Mouse (Mus musculus): Measurements from ENCODE around the gene Tgfb3. TPM values are rescaled to one million over a fixed set of nuclear protein-coding genes. Genes with fewer than 3 reads are reported as not detected.

Tgfb3 gene
- total and polyA plus RNA-seq, 3 experiments: 0.15 to 0.75 (median 0.44) TPM

DNA sequence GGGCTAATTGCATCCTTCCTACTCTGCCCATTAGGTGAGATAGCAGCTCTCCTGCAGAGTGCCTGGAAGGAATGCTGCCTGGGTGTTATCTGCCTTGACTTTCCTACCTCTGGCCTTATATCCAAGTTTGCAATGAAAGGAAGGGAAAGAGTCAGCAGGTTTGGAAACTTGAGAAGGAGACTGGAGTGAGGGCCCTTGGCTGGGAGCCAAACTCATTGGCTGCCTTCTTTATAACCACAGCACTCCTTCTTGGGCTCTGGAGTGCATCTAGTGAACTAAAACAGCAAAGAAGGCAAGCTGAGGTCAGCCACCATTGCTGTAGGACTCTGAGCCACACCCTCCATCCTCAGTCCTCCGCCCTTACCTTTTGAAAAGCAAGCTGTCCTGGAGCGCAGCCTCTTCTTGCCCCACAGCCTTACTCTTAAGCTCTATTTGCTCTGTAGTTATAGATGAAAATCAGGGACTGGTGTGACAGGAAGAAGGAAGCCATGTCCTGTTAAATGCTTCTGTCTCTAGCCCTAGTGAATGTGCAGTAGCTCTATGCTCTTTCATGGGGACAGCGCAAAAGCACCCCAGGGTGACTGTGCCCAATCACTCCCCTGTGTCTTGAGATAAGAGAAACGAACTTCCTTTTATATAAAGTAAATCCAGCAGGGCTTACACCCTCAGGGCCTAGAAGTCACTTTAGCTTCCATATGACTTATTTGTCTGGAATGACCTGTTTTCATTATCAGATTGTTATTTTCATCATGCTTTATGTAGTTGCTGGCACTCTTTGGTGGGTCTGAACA lies 55.6 kb downstream of the Tgfb3 start:
- peak; percentile 52 for ATAC-seq (ENCODE audit: extremely low read depth, insufficient number of reproducible peaks, low FRiP score, poor library complexity, severe bottlenecking)
- peaks cover 29% of the 10 kb centered on the region for H3K4me1 ChIP-seq (ENCODE audit: insufficient read depth, low read depth, low read length)
- no peaks in the 10 kb centered on the region for H3K27me3 ChIP-seq (ENCODE audit: insufficient read depth, low read length)
- H3K9me3 ChIP-seq (replicated peaks): no peaks in the 10 kb centered on the region
- TF ChIP-seq TAL1 (conservative IDR thresholded peaks at IDR 0.05; ENCODE audit: low read depth, low read length) (no peak), CTCF (IDR thresholded peaks at IDR 0.05; ENCODE audit: low read depth, low read length) (no peak), GATA1 (IDR thresholded peaks at IDR 0.05; ENCODE audit: borderline replicate concordance, low read length) (no peak), GATA2 (IDR thresholded peaks at IDR 0.05; ENCODE audit: borderline replicate concordance, low read depth, low read length) (no peak), POLR2AphosphoS5 (IDR thresholded peaks at IDR 0.05; ENCODE audit: insufficient replicate concordance, low read depth, low read length) (no peak)
- DNase-seq (ENCODE audit: low spot score): peak; percentile 30
- peaks cover 75% of the 10 kb centered on the region for H3K36me3 ChIP-seq (replicated peaks)
- no peak overlapping the region for H3K4me3 ChIP-seq (ENCODE audit: low read depth, low read length)

DNA sequence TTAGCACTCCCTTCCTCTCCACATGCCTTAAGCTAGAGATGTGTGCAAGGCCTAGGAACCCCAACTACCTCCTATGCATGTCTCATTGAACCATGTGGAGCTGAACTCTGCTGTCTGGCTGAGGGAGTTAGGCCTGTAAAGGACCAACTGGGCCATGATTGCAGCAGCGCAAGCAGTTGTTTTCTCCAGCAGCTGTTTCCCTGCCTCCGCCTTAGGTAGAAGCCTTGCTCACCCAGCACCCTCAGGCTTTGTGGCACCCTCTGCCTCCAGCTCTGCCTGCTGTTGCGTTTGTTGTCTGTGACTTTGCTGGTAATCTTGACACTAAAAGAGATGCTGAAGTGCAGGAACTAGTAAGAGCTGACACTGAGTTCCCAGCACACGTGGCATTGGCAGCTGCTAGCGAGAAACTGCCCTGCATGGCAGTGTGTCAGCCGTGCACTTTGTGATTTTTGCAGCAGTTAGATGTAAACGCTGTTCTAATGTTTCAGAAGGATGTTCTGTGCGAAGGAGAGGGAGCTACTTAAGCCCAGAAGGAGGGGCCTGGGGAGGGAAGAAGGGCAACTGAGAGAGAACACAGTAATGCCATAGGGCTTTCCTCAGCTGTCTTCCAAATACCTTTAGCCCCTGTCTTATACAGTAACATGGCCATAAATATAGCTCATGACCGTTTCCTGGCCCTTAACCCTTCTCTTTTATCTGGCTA lies 56.4 kb downstream of the Tgfb3 start:
- ATAC-seq (ENCODE audit: extremely low read depth, insufficient number of reproducible peaks, low FRiP score, poor library complexity, severe bottlenecking): no peak
- no peaks in the 10 kb centered on the region for H3K27me3 ChIP-seq (ENCODE audit: insufficient read depth, low read length)

GRCm38 (mm10) chr12:86021583-86021982 lies 57.3 kb downstream of the Tgfb3 start:
- ATAC-seq (ENCODE audit: extremely low read depth, insufficient number of reproducible peaks, low FRiP score, poor library complexity, severe bottlenecking) (no peak), DNase-seq (ENCODE audit: low spot score) (no peak)
- no peaks in the 10 kb centered on the region for H3K27me3 ChIP-seq (ENCODE audit: insufficient read depth, low read length)
- no peaks in the 10 kb centered on the region for H3K9me3 ChIP-seq (replicated peaks)
- no peak overlapping the region for H3K4me3 ChIP-seq (ENCODE audit: low read depth, low read length)
- H3K4me1 ChIP-seq (ENCODE audit: insufficient read depth, low read depth, low read length): peaks cover 22% of the 10 kb centered on the region
- TF ChIP-seq POLR2AphosphoS5 (IDR thresholded peaks at IDR 0.05; ENCODE audit: insufficient replicate concordance, low read depth, low read length): no peak
- TF ChIP-seq GATA1 (IDR thresholded peaks at IDR 0.05; ENCODE audit: borderline replicate concordance, low read length): no peak
- TF ChIP-seq TAL1 (conservative IDR thresholded peaks at IDR 0.05; ENCODE audit: low read depth, low read length): no peak
- TF ChIP-seq CTCF (IDR thresholded peaks at IDR 0.05; ENCODE audit: low read depth, low read length): no peak
- TF ChIP-seq GATA2 (IDR thresholded peaks at IDR 0.05; ENCODE audit: borderline replicate concordance, low read depth, low read length): no peak
- H3K36me3 ChIP-seq (replicated peaks): peaks cover 68% of the 10 kb centered on the region

More for the DNA sequence above, 56.4 kb downstream of the Tgfb3 start:
- Histone ChIP-seq H3K4me1 (ENCODE audit: insufficient read depth, low read depth, low read length) (peaks cover 26% of the 10 kb centered on the region), H3K9me3 (replicated peaks) (no peaks in the 10 kb centered on the region), H3K4me3 (ENCODE audit: low read depth, low read length) (no peak overlapping the region), H3K36me3 (replicated peaks) (peaks cover 70% of the 10 kb centered on the region)
- TF ChIP-seq GATA1 (IDR thresholded peaks at IDR 0.05; ENCODE audit: borderline replicate concordance, low read length) (no peak), CTCF (IDR thresholded peaks at IDR 0.05; ENCODE audit: low read depth, low read length) (no peak), TAL1 (conservative IDR thresholded peaks at IDR 0.05; ENCODE audit: low read depth, low read length) (no peak), GATA2 (IDR thresholded peaks at IDR 0.05; ENCODE audit: borderline replicate concordance, low read depth, low read length) (no peak), POLR2AphosphoS5 (IDR thresholded peaks at IDR 0.05; ENCODE audit: insufficient replicate concordance, low read depth, low read length) (no peak)
- no peak for DNase-seq (ENCODE audit: low spot score)

GRCm38 (mm10) chr12:86017360-86017759 lies 61.5 kb downstream of the Tgfb3 start:
- DNase-seq (ENCODE audit: low spot score) (no peak), ATAC-seq (ENCODE audit: extremely low read depth, insufficient number of reproducible peaks, low FRiP score, poor library complexity, severe bottlenecking) (no peak)
- H3K4me1 ChIP-seq (ENCODE audit: insufficient read depth, low read depth, low read length): peaks cover 3% of the 10 kb centered on the region
- TF ChIP-seq TAL1 (conservative IDR thresholded peaks at IDR 0.05; ENCODE audit: low read depth, low read length): no peak
- no peak for TF ChIP-seq CTCF (IDR thresholded peaks at IDR 0.05; ENCODE audit: low read depth, low read length)
- TF ChIP-seq POLR2AphosphoS5 (IDR thresholded peaks at IDR 0.05; ENCODE audit: insufficient replicate concordance, low read depth, low read length): no peak
- no peak for TF ChIP-seq GATA1 (IDR thresholded peaks at IDR 0.05; ENCODE audit: borderline replicate concordance, low read length)
- TF ChIP-seq GATA2 (IDR thresholded peaks at IDR 0.05; ENCODE audit: borderline replicate concordance, low read depth, low read length): no peak
- H3K36me3 ChIP-seq (replicated peaks): peaks cover 68% of the 10 kb centered on the region
- no peak overlapping the region for H3K4me3 ChIP-seq (ENCODE audit: low read depth, low read length)
- no peaks in the 10 kb centered on the region for H3K9me3 ChIP-seq (replicated peaks)
- H3K27me3 ChIP-seq (ENCODE audit: insufficient read depth, low read length): no peaks in the 10 kb centered on the region

DNA sequence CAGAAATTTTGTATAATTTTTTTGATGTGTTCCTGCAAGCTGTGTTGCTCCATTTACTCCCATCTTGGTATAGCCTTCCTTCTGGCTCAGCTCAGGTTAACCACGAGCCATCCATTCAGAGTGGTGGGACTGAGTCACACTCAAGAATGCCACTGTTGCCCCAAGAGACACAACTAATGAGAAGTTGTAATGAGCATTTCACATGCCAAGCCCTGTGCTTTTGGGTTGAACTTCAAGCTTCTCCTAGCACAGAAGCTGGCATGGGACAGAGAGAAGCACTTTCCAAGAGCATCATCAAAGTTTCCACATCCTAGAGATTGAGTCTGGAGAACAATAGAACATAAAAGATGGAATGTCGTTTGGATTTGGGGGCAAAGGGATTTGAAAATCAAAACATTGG lies 63.7 kb downstream of the Tgfb3 start:
- TF ChIP-seq POLR2AphosphoS5 (IDR thresholded peaks at IDR 0.05; ENCODE audit: insufficient replicate concordance, low read depth, low read length) (no peak), CTCF (IDR thresholded peaks at IDR 0.05; ENCODE audit: low read depth, low read length) (no peak), GATA1 (IDR thresholded peaks at IDR 0.05; ENCODE audit: borderline replicate concordance, low read length) (no peak), TAL1 (conservative IDR thresholded peaks at IDR 0.05; ENCODE audit: low read depth, low read length) (no peak), GATA2 (IDR thresholded peaks at IDR 0.05; ENCODE audit: borderline replicate concordance, low read depth, low read length) (no peak)
- H3K27me3 ChIP-seq (ENCODE audit: insufficient read depth, low read length): no peaks in the 10 kb centered on the region
- no peaks in the 10 kb centered on the region for H3K4me1 ChIP-seq (ENCODE audit: insufficient read depth, low read depth, low read length)
- no peaks in the 10 kb centered on the region for H3K9me3 ChIP-seq (replicated peaks)
- H3K4me3 ChIP-seq (ENCODE audit: low read depth, low read length): no peak overlapping the region
- peaks cover 58% of the 10 kb centered on the region for H3K36me3 ChIP-seq (replicated peaks)
- ATAC-seq (ENCODE audit: extremely low read depth, insufficient number of reproducible peaks, low FRiP score, poor library complexity, severe bottlenecking) (no peak), DNase-seq (ENCODE audit: low spot score) (no peak)

DNA sequence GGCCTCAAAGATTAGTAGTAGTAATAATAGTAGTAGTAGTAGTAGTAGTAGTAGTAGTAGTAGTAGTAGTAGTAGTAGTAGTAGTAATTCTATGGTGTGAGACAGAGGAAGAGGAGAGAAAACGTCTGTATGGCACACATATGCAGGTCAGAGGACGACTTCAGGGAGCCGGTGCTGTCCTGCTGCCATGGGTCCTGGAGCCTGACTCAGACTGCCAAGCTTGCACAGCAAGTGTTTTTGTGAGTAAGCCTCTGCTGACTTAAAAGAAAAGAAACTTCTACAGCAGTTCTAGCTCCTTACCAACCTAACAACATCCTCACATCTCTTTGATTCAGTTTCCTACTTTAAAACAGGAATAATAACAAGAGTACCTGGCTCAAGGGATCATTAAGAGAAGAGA lies 64.2 kb downstream of the Tgfb3 start:
- H3K4me1 ChIP-seq (ENCODE audit: insufficient read depth, low read depth, low read length): no peaks in the 10 kb centered on the region
- peaks cover 56% of the 10 kb centered on the region for H3K36me3 ChIP-seq (replicated peaks)
- no peaks in the 10 kb centered on the region for H3K27me3 ChIP-seq (ENCODE audit: insufficient read depth, low read length)
- no peak for TF ChIP-seq TAL1 (conservative IDR thresholded peaks at IDR 0.05; ENCODE audit: low read depth, low read length)
- TF ChIP-seq CTCF (IDR thresholded peaks at IDR 0.05; ENCODE audit: low read depth, low read length): no peak
- no peak for TF ChIP-seq POLR2AphosphoS5 (IDR thresholded peaks at IDR 0.05; ENCODE audit: insufficient replicate concordance, low read depth, low read length)
- TF ChIP-seq GATA1 (IDR thresholded peaks at IDR 0.05; ENCODE audit: borderline replicate concordance, low read length): no peak
- no peak for TF ChIP-seq GATA2 (IDR thresholded peaks at IDR 0.05; ENCODE audit: borderline replicate concordance, low read depth, low read length)
- ATAC-seq (ENCODE audit: extremely low read depth, insufficient number of reproducible peaks, low FRiP score, poor library complexity, severe bottlenecking) (no peak), DNase-seq (ENCODE audit: low spot score) (no peak)
- H3K9me3 ChIP-seq (replicated peaks): no peaks in the 10 kb centered on the region
- H3K4me3 ChIP-seq (ENCODE audit: low read depth, low read length): no peak overlapping the region

All from G1E (cell line).